Mouse (Mus musculus): ENCODE measurements around the gene Nectin1. TPM values are rescaled to one million over a fixed set of nuclear protein-coding genes. Genes with fewer than 3 reads are reported as not detected.

The Nectin1 gene
- polyA plus RNA-seq, 1 experiment from 2014 or later: 1.6 TPM

DNA sequence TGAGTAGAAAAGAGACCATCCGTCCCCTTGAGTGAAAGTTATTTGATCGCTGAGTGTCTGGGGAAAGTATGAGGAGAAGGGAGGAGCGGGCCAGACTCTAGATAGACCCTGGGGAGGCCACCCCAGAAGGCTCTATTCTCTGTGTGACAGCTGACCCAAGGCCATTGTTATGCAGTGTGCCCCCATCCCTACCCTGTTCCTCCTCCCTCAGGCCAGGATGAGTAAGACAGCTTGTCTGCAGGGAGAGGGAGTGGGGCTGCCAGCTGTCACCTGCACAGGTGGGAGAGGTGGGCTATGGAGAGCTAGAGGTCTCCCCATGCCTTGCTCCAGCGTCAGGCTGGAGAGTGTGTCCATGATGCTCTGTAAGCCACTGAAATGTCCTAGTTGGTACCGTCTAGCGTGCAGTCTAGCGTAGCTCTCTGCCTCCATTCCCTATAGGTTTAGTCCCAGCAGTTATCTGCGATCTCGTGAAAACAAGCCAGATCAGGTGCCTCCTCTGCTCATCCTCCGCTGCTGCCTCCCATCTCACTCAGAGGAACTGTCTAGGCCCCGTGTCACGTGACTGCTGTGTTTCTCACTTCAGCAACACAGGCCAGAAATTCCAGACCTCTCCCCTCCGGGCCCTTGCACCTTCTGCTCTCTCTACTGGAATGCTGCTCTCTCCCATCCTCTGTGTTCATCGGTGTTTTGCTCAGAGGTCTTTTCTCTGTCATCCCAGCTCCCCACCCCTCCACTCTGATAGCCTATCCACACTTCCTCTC is 21.8 kb downstream of the Nectin1 start:
- WGBS (ENCODE audit: insufficient replicate concordance): 58% methylated on average over 14 of the region's 14 CpGs
- no peak overlapping the region for H3K27ac ChIP-seq (replicated peaks)
- no peak for ATAC-seq (ENCODE audit: insufficient read depth)
- H3K4me2 ChIP-seq: no peak overlapping the region
- H3K9ac ChIP-seq: no peak overlapping the region
- no peak overlapping the region for H3K4me3 ChIP-seq (replicated peaks)
- no peaks in the 10 kb centered on the region for H3K27me3 ChIP-seq
- H3K36me3 ChIP-seq (replicated peaks): no peaks in the 10 kb centered on the region
- H3K4me1 ChIP-seq (replicated peaks): peaks cover 7% of the 10 kb centered on the region; the same call in 1 of the 2 replicates
- H3K9me3 ChIP-seq (replicated peaks): no peaks in the 10 kb centered on the region

DNA sequence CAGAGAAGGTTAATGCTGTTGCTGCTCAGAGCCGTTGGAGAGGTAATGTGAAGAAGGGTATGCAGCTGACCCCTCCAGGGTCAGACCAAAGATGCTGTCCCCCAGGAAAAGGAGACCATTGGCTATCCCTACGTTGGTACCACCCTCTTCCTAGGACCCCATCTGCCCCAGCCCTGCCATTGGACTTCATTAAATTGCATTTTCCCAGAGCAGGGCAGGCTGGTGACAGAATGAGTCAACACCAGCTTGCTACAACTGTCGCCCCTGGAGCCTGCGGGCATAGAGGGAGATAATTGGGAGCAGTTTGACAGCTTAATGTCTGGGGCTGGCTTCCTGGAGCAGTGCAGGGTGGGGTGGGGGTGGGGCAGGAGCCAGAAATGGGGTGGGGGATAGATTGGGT is 25.0 kb downstream of the Nectin1 start:
- Histone ChIP-seq H3K4me3 (replicated peaks) (no peak overlapping the region), H3K4me1 (replicated peaks) (no peaks in the 10 kb centered on the region), H3K9ac (no peak overlapping the region), H3K27me3 (no peaks in the 10 kb centered on the region), H3K27ac (replicated peaks) (no peak overlapping the region), H3K9me3 (replicated peaks) (no peaks in the 10 kb centered on the region), H3K36me3 (replicated peaks) (no peaks in the 10 kb centered on the region), H3K4me2 (no peak overlapping the region)
- no peak for ATAC-seq (ENCODE audit: insufficient read depth)
- 34% methylated on average over 4 of the region's 4 CpGs for WGBS (ENCODE audit: insufficient replicate concordance)

DNA sequence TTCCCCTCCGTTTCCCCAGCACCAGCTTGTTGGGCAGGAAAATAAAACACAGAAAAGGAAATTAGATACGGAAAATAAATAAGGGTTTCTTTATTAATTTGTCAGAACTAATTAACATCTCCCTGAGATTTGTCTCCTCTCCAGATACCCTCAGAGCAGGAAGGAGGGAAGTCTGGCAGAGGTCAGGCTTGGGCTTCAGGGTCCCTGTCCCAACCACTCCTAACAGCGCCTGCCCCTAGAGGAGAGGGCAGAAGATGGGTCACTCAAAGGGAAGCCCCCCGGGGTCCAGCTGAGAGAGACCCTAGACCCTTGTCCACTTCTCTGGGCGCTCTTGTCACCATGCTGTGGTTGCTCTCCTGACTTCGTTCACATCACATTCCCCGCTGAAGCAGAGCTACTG is 25.4 kb downstream of the Nectin1 start:
- WGBS (ENCODE audit: insufficient replicate concordance): 68% methylated on average over 7 of the region's 7 CpGs
- H3K4me1 ChIP-seq (replicated peaks): no peaks in the 10 kb centered on the region
- H3K4me2 ChIP-seq: no peak overlapping the region
- H3K9me3 ChIP-seq (replicated peaks): no peaks in the 10 kb centered on the region
- no peak overlapping the region for H3K4me3 ChIP-seq (replicated peaks)
- H3K27me3 ChIP-seq: no peaks in the 10 kb centered on the region
- ATAC-seq (ENCODE audit: insufficient read depth): no peak
- no peak overlapping the region for H3K9ac ChIP-seq
- no peak overlapping the region for H3K27ac ChIP-seq (replicated peaks)
- no peaks in the 10 kb centered on the region for H3K36me3 ChIP-seq (replicated peaks)

DNA sequence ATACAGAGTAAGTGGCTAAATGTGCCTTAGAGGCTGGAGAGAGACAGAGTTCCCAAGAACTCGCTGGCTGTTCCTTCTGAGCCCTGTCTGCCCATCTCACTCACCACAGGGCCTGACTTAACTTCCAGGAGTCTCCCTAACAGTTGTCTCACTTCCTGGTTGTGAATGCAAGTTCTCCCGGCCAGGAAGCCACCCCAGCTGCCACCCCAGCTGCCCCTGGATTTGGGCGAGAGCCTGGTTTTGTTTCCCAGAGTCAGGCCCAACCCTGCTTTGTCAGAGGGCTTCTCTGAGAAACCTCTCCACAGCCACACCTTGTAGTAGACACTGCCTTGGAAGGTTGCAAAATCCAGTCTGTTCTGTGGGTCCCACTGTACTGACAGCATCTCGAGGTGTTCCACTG is 26.2 kb downstream of the Nectin1 start:
- H3K9me3 ChIP-seq (replicated peaks): no peaks in the 10 kb centered on the region
- H3K4me1 ChIP-seq (replicated peaks): no peaks in the 10 kb centered on the region
- H3K36me3 ChIP-seq (replicated peaks): no peaks in the 10 kb centered on the region
- H3K4me3 ChIP-seq (replicated peaks): no peak overlapping the region
- no peak overlapping the region for H3K9ac ChIP-seq
- WGBS (ENCODE audit: insufficient replicate concordance): 54% methylated on average over 4 of the region's 4 CpGs
- H3K27ac ChIP-seq (replicated peaks): no peak overlapping the region
- no peak overlapping the region for H3K4me2 ChIP-seq
- H3K27me3 ChIP-seq: no peaks in the 10 kb centered on the region
- no peak for ATAC-seq (ENCODE audit: insufficient read depth)

DNA sequence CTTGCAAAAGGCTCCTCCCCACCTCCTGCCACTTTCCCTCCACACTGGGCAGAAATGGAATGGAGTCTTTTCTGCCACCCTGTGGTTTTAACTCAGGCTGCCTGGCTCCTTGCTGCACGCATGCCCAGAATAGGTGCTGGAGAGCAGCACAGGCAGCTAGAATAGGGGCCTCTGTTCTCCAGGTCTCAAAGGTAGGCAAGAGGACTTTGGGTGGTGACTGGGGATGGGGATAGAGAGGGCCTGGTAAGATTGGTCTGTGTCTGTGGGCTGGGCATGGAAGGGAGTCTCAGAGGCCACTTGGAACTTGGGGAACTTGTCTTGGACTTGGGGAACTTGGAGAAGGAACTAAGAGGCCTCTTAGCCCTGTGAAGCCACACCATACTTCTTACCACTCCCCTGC is 27.3 kb downstream of the Nectin1 start:
- Histone ChIP-seq H3K4me1 (replicated peaks) (0 out of 2 replicates have a peak, but pooled peaks cover 8% of the 10 kb centered on the region), H3K27ac (replicated peaks) (no peak overlapping the region), H3K4me3 (replicated peaks) (no peak overlapping the region), H3K27me3 (no peaks in the 10 kb centered on the region), H3K4me2 (no peak overlapping the region), H3K36me3 (replicated peaks) (no peaks in the 10 kb centered on the region), H3K9ac (no peak overlapping the region), H3K9me3 (replicated peaks) (no peaks in the 10 kb centered on the region)
- no peak for ATAC-seq (ENCODE audit: insufficient read depth)
- WGBS (ENCODE audit: insufficient replicate concordance): 45% methylated on average over 1 of the region's 1 CpGs

DNA sequence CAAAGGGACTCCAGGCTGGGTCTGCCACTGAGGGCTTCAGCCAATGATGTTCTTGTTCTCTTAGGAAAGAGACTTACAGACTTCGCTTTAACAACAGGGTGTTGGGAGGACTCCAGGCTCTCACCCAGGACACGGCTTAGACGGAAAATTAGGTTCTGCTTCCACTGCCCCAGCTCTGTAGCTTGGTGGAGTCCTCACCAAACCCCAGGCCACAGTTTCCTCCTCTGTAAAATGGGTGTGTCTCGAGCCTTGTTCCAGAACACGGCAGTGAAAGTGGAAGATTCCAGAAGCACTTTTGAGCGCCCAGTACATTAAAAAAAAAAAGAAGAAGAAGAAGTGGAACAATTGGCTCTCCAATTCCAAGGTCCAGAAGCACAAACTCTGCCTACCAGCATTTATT is 28.7 kb downstream of the Nectin1 start:
- Histone ChIP-seq H3K4me1 (replicated peaks) (peaks cover 9% of the 10 kb centered on the region; the same call in 1 of the 2 replicates), H3K27ac (replicated peaks) (no peak overlapping the region), H3K36me3 (replicated peaks) (no peaks in the 10 kb centered on the region), H3K4me3 (replicated peaks) (no peak overlapping the region), H3K27me3 (no peaks in the 10 kb centered on the region), H3K4me2 (no peak overlapping the region), H3K9ac (no peak overlapping the region), H3K9me3 (replicated peaks) (no peaks in the 10 kb centered on the region)
- 47% methylated on average over 6 of the region's 6 CpGs for WGBS (ENCODE audit: insufficient replicate concordance)
- no peak for ATAC-seq (ENCODE audit: insufficient read depth)

DNA sequence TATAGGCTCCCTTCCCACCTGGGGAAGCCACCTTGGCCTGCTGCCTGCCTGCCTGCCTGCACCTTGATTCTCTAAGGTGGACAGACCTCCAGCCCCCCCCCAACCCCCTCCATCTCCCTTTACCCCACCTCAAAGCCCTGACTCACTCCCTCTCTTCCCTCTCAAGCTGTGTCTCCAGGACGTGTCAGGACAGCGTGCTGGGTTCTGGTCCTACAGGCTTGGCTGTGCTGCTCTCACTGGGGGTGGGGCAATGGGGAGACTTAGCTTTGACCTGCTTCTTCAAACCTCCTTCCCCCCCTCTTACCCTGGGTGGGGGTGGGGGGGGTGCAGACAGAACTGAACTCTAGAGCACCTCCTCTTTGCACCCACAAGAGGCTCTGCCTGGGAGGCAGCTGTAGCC is 29.7 kb downstream of the Nectin1 start:
- Histone ChIP-seq H3K27me3 (no peaks in the 10 kb centered on the region), H3K4me3 (replicated peaks) (no peak overlapping the region), H3K9ac (no peak overlapping the region), H3K4me2 (no peak overlapping the region), H3K9me3 (replicated peaks) (no peaks in the 10 kb centered on the region), H3K36me3 (replicated peaks) (no peaks in the 10 kb centered on the region), H3K27ac (replicated peaks) (no peak overlapping the region), H3K4me1 (replicated peaks) (peaks cover 15% of the 10 kb centered on the region; the same call in 1 of the 2 replicates)
- ATAC-seq (ENCODE audit: insufficient read depth): no peak
- WGBS (ENCODE audit: insufficient replicate concordance): 82% methylated on average over 2 of the region's 2 CpGs

DNA sequence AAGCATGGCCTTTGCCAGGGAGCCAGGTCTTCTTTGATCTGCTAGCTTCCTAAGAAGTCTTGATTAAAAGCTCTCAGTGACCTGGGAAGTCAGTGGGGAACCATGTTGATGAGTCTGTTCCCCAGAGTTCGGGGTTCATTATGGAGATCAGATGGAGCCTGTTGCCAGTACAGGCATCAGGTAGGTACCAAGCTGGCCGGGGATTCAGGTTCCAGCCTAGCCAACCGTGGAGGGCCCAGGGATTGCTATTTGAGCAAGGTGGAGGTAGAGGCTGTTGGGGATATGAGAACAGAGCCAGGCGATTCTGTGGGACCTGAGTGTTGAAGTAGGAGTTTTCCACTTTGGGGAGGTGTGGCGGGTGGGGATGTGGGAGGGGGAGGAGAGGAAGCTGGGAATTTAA is 30.6 kb downstream of the Nectin1 start:
- ATAC-seq (ENCODE audit: insufficient read depth): no peak
- no peak overlapping the region for H3K4me2 ChIP-seq
- no peak overlapping the region for H3K27ac ChIP-seq (replicated peaks)
- H3K4me3 ChIP-seq (replicated peaks): no peak overlapping the region
- no peak overlapping the region for H3K9ac ChIP-seq
- H3K9me3 ChIP-seq (replicated peaks): no peaks in the 10 kb centered on the region
- no peaks in the 10 kb centered on the region for H3K36me3 ChIP-seq (replicated peaks)
- 42% methylated on average over 5 of the region's 5 CpGs for WGBS (ENCODE audit: insufficient replicate concordance)
- peaks cover 15% of the 10 kb centered on the region; the same call in 1 of the 2 replicates for H3K4me1 ChIP-seq (replicated peaks)
- no peaks in the 10 kb centered on the region for H3K27me3 ChIP-seq

DNA sequence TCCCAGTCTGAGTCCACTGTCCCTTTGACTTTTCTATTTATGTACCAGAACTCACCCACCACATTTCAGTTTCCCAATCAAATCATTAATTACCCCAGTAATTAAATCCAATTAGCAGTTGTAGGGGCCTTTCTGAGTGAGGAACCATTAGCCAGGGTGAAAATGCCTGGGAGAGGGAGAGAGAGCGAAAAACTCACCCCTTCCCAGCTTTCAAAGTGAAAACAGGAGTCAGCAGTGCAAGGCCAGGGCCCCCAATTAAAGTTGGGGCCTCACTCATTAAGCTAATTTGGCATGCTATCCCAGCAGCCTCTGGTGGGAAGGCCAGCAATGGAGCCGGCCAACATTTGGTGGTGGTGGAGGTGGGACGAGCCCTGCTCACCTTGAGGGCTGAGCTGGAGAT is 32.4 kb downstream of the Nectin1 start:
- no peak overlapping the region for H3K9ac ChIP-seq
- 62% methylated on average over 3 of the region's 3 CpGs for WGBS (ENCODE audit: insufficient replicate concordance)
- no peaks in the 10 kb centered on the region for H3K9me3 ChIP-seq (replicated peaks)
- H3K4me1 ChIP-seq (replicated peaks): peaks cover 15% of the 10 kb centered on the region; the same call in 1 of the 2 replicates
- ATAC-seq (ENCODE audit: insufficient read depth): no peak
- H3K27me3 ChIP-seq: no peaks in the 10 kb centered on the region
- H3K36me3 ChIP-seq (replicated peaks): no peaks in the 10 kb centered on the region
- H3K4me3 ChIP-seq (replicated peaks): no peak overlapping the region
- no peak overlapping the region for H3K27ac ChIP-seq (replicated peaks)
- no peak overlapping the region for H3K4me2 ChIP-seq

DNA sequence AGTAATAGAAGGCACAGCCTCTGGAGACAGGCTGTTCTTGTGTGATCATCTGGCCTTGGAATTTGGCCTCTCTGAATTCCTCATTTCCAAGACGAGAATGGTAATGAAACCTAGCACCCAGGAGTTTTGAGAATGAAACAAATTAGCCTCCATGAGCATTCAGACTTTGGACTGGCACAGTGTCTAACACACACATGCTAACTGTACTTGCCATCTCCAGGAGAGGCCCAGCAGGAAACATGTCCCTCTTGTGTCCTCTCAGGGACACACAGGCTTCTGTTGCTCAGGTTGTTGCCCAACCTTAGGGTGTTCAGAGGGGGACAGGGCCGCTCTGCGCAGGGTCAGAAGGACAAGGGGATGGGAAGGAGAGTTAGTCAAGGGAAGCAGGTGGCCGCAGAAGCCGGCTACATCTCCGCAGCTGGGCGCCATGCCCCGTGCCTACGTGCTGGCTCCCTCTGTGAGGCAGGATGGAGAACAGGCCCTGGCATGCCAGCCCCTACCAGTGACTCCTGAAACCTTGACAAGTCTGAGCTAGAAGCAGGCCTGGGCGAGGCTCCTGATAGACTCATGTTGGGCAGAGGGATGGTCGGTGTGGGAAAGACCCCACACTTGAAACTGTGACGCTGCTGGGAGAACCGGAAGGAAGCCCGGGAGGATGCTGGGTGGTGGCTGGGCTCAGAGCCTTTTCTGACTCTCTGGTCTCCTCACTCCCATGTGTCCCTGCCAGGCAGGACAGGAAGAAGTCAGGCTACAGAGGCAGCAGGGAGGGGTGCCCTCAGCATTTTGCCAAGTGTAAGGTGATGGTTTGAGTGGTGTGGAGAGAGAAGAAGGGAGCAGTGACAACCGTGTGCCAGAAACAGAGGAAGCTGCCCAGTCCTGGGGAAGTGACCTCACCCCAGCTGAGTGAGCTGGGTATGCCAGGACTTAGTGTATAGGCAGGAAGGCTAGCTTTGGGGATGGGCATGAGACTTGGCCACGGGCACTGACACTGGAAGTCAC is 33.9 kb downstream of the Nectin1 start:
- Histone ChIP-seq H3K4me3 (replicated peaks) (no peak overlapping the region), H3K4me2 (no peak overlapping the region), H3K36me3 (replicated peaks) (no peaks in the 10 kb centered on the region), H3K4me1 (replicated peaks) (peaks cover 15% of the 10 kb centered on the region; the same call in 1 of the 2 replicates), H3K9ac (no peak overlapping the region), H3K9me3 (replicated peaks) (no peaks in the 10 kb centered on the region), H3K27me3 (no peaks in the 10 kb centered on the region), H3K27ac (replicated peaks) (no peak overlapping the region)
- 60% methylated on average over 16 of the region's 16 CpGs for whole genome bisulfite sequencing (ENCODE audit: insufficient replicate concordance)
- ATAC-seq (ENCODE audit: insufficient read depth): no peak

DNA sequence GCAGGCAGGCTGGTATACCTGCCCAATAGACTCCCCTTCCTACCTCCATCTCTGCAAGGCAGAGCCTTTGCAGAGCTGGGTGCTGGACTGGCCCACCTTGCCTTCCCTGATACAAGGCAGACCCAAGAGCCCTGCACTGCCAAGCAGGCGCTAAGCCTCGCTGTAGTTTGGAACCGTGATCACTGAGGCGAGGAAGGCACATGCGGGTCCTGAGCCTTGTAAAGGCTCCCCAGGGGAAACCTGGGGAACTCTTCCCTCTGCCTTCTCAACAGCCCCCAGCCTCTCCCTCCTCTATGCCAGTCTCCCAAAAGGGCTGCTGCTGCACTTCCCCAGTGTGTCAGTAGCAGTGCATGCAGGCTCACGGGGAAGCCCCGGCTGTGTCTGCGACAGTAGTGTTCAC is 37.1 kb downstream of the Nectin1 start:
- no peaks in the 10 kb centered on the region for H3K27me3 ChIP-seq
- no peak overlapping the region for H3K27ac ChIP-seq (replicated peaks)
- H3K4me2 ChIP-seq: no peak overlapping the region
- H3K9me3 ChIP-seq (replicated peaks): no peaks in the 10 kb centered on the region
- H3K36me3 ChIP-seq (replicated peaks): no peaks in the 10 kb centered on the region
- 60% methylated on average over 8 of the region's 8 CpGs for WGBS (ENCODE audit: insufficient replicate concordance)
- no peak overlapping the region for H3K9ac ChIP-seq
- H3K4me3 ChIP-seq (replicated peaks): no peak overlapping the region
- peaks cover 6% of the 10 kb centered on the region; the same call in 1 of the 2 replicates for H3K4me1 ChIP-seq (replicated peaks)
- no peak for ATAC-seq (ENCODE audit: insufficient read depth)
